Mouse (Mus musculus) midbrain, embryonic 12.5 days (tissue): ENCODE results near the gene Incenp. TPM values are rescaled to one million over a fixed set of nuclear protein-coding genes. Genes with fewer than 3 reads are reported as not detected.
"Not testable (repeated sequence)": the region's sequence is repeated elsewhere in the genome, so short reads cannot be mapped to it uniquely, and the experiment has no call there.

Experiments
- ATAC-seq: fragments of 200-750 bp; cut with Nextera tagmentation; 2 replicates; pipeline ENCODE4 v1.8.0; 2017; ENCODE audit warnings: low read depth, moderate TSS enrichment, moderate library complexity; ENCODE audit not compliant: low FRiP score
- H3K27ac ChIP-seq: fragments of 300-500 bp; sonication (generic); replicated peaks from 2 replicates; pipeline ENCODE4 v1.5.1; 2016; ENCODE audit warnings: mild to moderate bottlenecking
- H3K27me3 ChIP-seq: fragments of 300-500 bp; sonication (generic); 2 replicates; pipeline ENCODE4 v1.6.1; 2016; ENCODE audit warnings: mild to moderate bottlenecking
- H3K36me3 ChIP-seq: fragments of 300-500 bp; sonication (generic); 2 replicates; pipeline ENCODE4 v1.6.1; 2016
- H3K4me1 ChIP-seq: fragments of 300-500 bp; sonication (generic); 2 replicates; pipeline ENCODE4 v1.6.1; 2016
- H3K4me2 ChIP-seq: fragments of 300-500 bp; sonication (generic); replicated peaks from 2 replicates; pipeline ENCODE4 v1.6.1; 2016; ENCODE audit warnings: mild to moderate bottlenecking, moderate library complexity
- H3K4me3 ChIP-seq: fragments of 300-500 bp; sonication (generic); 2 replicates; pipeline ENCODE4 v1.5.1; 2016; ENCODE audit warnings: mild to moderate bottlenecking
- H3K9ac ChIP-seq: fragments of 300-500 bp; sonication (generic); replicated peaks from 2 replicates; pipeline ENCODE4 v1.6.1; 2016; ENCODE audit warnings: mild to moderate bottlenecking, moderate library complexity
- H3K9me3 ChIP-seq: fragments of 300-500 bp; sonication (generic); 2 replicates; pipeline ENCODE4 v1.6.1; 2016; ENCODE audit warnings: mild to moderate bottlenecking
- WGBS: fragments of 180-500 bp; shearing (Covaris S2); methylation state at CpG from one replicate; pipeline ENCODE4 v1.1.7; 2016; 5-methylcytosine and 5-hydroxymethylcytosine counted together
- polyA plus RNA-seq: library from polyadenylated mRNA; unstranded; fragments of >200 nt; fragmentation: Nextera tagmentation; extraction: Ambion mirVana; gene quantifications from 2 replicates; pipeline ENCODE4 v1.2.1, GENCODE M21; 2016

Incenp gene
- polyA plus RNA-seq, 1 experiment from 2014 or later, result 118 TPM

DNA sequence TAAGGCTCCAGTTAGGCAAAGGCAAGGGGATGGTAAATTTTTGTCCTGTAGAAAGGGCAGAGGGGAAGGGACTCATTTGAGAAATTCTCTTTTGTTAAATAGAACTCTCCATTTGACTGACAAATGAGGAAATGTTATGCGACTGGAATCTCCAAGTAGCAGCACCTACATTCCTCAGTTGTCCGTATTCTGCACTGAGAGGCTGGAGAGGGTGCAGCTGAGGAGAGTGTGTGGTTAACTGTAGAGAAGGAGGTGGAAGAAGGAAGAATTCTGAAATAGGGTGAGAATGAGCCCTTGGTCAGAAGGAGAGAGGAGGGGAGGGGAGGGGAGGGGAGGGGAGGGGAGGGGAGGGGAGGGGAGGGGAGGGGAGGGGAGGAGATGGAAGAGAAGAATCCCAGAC, 34.6 kb upstream of the Incenp start:
- Histone ChIP-seq H3K4me1 (no peaks in the 10 kb centered on the region), H3K9me3 (no peaks in the 10 kb centered on the region), H3K4me3 (no peak overlapping the region), H3K36me3 (no peaks in the 10 kb centered on the region), H3K4me2 (no peak overlapping the region), H3K27me3 (no peaks in the 10 kb centered on the region), H3K27ac (no peak overlapping the region), H3K9ac (no peak overlapping the region)
- ATAC-seq, result no peak
- 78% methylated on average over 2 of the region's 2 CpGs for WGBS

- 88% methylated on average over 2 of the region's 2 CpGs for WGBS
- not testable (repeated sequence) for H3K4me3 ChIP-seq, H3K27ac ChIP-seq, H3K4me1 ChIP-seq, H3K9ac ChIP-seq, H3K27me3 ChIP-seq, H3K4me2 ChIP-seq, H3K36me3 ChIP-seq, ATAC-seq, H3K9me3 ChIP-seq
These were observed 31.8 kb upstream of the Incenp start for GRCm38 (mm10) chr19:9931167-9931607.

DNA sequence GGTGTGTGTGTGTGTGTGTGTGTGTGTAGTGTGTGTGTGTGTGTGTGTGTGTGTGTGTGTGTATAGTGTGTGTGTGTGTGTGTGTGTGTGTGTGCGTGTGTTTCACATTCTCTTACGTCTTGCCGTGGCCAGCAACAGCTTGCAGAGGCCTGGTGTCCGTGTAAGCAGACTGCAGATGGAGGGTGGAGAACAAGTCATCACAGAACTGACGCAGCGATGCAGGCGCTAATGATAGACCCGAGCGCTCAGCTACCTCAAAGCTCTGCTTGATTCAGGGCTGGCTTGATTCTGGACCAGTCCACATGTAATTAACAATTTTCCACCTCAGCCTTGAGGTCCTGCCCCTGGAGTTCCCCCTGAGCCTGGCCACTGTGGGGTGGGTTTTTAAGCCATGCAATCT, 28.7 kb upstream of the Incenp start:
- H3K4me2 ChIP-seq, result no peak overlapping the region
- H3K27ac ChIP-seq, result no peak overlapping the region
- no peak overlapping the region for H3K9ac ChIP-seq
- no peak overlapping the region for H3K4me3 ChIP-seq
- WGBS, result 87% methylated on average over 9 of the region's 9 CpGs
- ATAC-seq, result no peak
- no peaks in the 10 kb centered on the region for H3K36me3 ChIP-seq
- peaks cover 7% of the 10 kb centered on the region; the same call in 1 of the 2 replicates for H3K4me1 ChIP-seq
- no peaks in the 10 kb centered on the region for H3K9me3 ChIP-seq
- no peaks in the 10 kb centered on the region for H3K27me3 ChIP-seq

DNA sequence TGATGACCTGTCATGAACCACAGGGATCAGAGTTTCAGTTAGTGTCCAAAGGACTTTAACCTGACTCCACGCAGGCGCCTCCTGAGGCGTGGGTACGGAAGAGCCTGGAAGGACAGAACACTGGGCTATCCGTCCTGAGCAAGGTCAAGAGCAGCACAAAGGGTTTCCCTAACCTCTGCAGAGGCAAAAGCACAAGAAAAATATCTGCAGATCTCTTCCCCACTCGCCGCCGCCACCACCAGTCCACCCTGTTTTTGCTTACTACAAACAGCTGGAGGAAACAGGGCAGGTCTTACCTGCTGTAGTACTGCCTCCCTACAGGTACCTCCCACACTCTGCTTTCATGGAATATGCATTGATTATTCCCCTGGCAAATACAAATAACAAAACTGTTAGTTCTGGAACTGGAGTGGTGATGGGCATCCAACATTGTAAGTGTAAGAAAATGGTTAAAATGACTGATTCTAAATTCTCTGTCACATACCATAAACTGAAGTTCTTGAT, 25.5 kb upstream of the Incenp start:
- H3K27me3 ChIP-seq, result no peaks in the 10 kb centered on the region
- ATAC-seq, result no peak
- no peak overlapping the region for H3K27ac ChIP-seq
- no peak overlapping the region for H3K9ac ChIP-seq
- no peak overlapping the region for H3K4me2 ChIP-seq
- H3K36me3 ChIP-seq, result no peaks in the 10 kb centered on the region
- H3K4me1 ChIP-seq, result peaks cover 18% of the 10 kb centered on the region
- WGBS, result 76% methylated on average over 8 of the region's 8 CpGs
- no peaks in the 10 kb centered on the region for H3K9me3 ChIP-seq
- H3K4me3 ChIP-seq, result no peak overlapping the region

DNA sequence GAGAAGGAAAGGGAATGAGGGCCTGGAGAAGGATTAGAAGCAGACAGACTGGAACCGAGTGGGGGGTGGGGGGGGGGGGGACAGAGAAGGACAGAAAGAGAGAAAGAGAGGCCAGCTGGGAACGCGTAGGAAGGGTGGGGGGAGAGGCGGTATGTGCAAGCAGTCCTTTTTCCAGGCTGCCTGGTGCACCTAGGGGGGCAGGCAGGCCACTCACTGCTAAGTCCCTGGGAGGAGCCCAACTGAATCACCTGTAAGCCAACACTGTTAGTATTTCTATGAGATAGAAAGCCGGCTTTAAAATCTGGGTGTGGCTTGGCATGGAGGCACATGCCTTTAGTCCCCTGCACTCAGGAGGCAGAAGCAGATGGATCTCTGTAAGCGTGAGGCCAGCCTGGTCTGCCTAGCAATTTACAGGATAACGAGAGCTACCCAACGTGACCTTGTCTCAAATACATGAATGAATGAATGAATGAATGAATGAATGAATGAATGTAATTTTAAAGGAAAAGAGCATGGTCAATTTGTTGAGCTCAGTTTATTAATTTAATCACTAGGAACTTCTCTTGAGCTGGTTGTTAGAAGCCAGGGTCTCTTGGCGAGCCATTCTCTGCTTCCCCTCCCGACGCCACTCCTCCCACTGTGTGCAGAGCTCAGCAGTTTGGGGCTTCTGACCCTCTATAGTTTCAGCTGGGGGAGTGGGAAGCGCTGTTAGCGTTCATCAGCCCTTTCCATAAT, 24.9 kb upstream of the Incenp start:
- H3K4me1 ChIP-seq, result peaks cover 18% of the 10 kb centered on the region
- H3K4me3 ChIP-seq, result no peak overlapping the region
- no peak overlapping the region for H3K9ac ChIP-seq
- no peaks in the 10 kb centered on the region for H3K9me3 ChIP-seq
- 64% methylated on average over 13 of the region's 13 CpGs for WGBS
- no peaks in the 10 kb centered on the region for H3K36me3 ChIP-seq
- no peaks in the 10 kb centered on the region for H3K27me3 ChIP-seq
- ATAC-seq, result no peak
- no peak overlapping the region for H3K27ac ChIP-seq
- no peak overlapping the region for H3K4me2 ChIP-seq

GRCm38 (mm10) chr19:9923048-9923447, 23.7 kb upstream of the Incenp start:
- Histone ChIP-seq H3K9ac (no peak overlapping the region), H3K9me3 (no peaks in the 10 kb centered on the region), H3K4me2 (no peak overlapping the region), H3K27me3 (no peaks in the 10 kb centered on the region), H3K4me3 (no peak overlapping the region), H3K36me3 (no peaks in the 10 kb centered on the region), H3K27ac (no peak overlapping the region), H3K4me1 (peaks cover 18% of the 10 kb centered on the region)
- no peak for ATAC-seq

GRCm38 (mm10) chr19:9922228-9922627, 22.9 kb upstream of the Incenp start:
- Histone ChIP-seq H3K9me3 (no peaks in the 10 kb centered on the region), H3K27ac (no peak overlapping the region)
- 0 out of 2 replicates have a peak, but pooled peaks have one; percentile 41 for ATAC-seq

DNA sequence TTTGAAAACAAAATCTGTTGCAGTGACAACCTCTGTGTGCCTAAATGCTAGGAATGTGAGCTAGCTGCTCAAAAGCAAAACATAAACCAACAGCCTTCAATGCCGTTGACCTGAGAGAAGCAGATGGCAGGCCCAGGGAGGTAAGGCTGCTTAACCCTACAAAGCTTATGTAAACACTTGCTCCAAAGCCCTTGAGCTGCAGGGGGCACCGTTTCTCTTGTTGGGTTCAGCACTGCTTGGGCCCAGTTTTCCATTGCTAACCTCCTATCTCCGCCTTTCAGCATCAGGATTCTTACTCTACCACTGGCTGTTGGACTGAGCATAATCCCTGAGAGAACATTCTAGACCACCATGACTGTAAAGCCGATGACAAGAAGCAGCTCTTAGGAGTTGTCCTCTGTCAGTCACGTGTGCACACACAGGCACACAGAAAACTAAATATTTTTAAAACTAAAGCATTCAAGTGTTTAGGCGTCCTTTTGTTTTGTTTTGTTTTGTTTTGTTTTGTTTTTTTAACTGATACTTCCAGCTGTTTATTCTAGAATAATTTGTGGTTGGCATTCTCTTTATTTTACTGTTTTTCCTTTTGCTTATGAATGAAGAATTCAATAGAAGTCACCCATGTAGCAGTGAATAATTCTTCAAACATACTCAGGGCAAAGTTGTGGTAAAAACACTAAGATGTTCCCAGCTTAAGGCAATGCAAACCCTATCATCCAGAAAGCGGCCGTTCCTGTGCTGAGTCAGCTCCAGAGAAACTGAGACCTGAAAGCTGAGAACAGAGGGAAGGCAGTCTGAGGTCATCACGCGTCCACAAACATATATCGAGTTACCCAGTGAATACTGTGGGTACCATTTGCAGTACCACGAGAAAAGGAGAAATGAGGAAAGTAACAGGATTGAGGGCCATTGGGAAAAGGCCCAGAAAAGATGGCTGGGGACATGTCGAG, 21.8 kb upstream of the Incenp start:
- Histone ChIP-seq H3K27ac (no peak overlapping the region), H3K4me2 (no peak overlapping the region), H3K27me3 (no peaks in the 10 kb centered on the region), H3K36me3 (no peaks in the 10 kb centered on the region), H3K9ac (no peak overlapping the region), H3K9me3 (no peaks in the 10 kb centered on the region), H3K4me3 (no peak overlapping the region), H3K4me1 (peaks cover 18% of the 10 kb centered on the region)
- WGBS, result 59% methylated on average over 13 of the region's 13 CpGs
- no peak for ATAC-seq

More at GRCm38 (mm10) chr19:9922228-9922627, 22.9 kb upstream of the Incenp start:
- Histone ChIP-seq H3K4me3 (no peak overlapping the region), H3K27me3 (no peaks in the 10 kb centered on the region), H3K9ac (no peak overlapping the region), H3K36me3 (no peaks in the 10 kb centered on the region), H3K4me2 (no peak overlapping the region), H3K4me1 (peaks cover 18% of the 10 kb centered on the region)
- 18% methylated on average over 2 of the region's 2 CpGs for WGBS

DNA sequence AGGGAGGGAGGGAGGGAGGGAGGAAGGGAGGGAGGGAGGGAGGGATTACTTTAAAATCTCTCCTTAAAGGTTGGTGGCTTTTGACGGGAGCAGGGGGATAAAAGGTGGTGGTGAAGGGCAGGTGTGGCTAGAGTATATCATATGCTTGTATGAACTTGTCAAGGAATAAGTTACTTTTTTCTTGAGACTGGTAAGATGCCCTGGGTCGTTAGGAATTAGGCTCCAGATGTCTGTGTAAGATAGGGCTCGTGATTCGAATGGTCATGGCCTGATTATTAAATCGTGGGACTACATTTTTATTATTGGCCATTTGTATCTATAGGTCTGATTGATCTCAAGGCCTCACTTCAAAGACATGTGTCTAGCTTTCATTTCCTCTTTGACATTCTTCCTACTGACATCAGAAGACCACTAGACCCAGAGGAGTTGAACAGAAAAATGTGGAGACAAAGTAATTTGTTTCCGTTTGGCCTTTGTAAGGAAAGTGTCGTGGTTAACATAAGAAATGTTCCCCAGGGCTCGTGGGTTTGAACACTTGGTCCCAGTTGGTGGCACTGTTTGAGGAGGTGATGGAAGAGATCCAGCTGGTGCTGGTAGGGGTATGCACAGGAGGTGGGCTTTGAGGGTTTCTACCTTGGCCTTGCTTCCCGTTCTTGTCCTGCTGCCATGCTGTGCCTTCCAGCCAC, 19.0 kb upstream of the Incenp start:
- 64% methylated on average over 9 of the region's 9 CpGs for WGBS
- Histone ChIP-seq H3K4me2 (no peak overlapping the region), H3K27me3 (no peaks in the 10 kb centered on the region)

DNA sequence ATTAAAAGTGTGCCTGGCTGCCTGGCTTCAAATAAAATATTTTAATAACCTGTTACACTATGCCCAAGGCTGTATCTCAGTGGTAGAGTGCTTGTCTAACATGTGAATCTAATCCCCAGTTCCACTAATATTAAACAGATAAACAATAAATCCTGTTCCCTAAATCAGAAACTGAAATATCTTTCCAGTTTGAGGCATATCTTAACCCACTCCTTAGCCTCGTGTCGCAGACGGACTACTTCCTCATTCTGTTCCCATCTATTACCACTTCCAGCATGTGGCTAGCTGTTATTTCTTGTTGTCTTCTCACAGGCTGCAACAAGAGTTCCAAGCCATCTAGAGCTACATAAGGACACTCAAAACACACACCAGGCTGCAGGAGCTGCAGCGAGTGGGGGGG, 18.4 kb upstream of the Incenp start:
- Histone ChIP-seq H3K4me1 (peaks cover 8% of the 10 kb centered on the region; the same call in 1 of the 2 replicates), H3K4me2 (no peak overlapping the region), H3K9ac (no peak overlapping the region), H3K36me3 (no peaks in the 10 kb centered on the region), H3K4me3 (no peak overlapping the region), H3K27ac (no peak overlapping the region), H3K9me3 (no peaks in the 10 kb centered on the region), H3K27me3 (no peaks in the 10 kb centered on the region)
- ATAC-seq, result no peak
- 81% methylated on average over 3 of the region's 4 CpGs for WGBS

More for the DNA sequence above, 19.0 kb upstream of the Incenp start:
- ATAC-seq, result no peak
- Histone ChIP-seq H3K4me3 (no peak overlapping the region), H3K9ac (no peak overlapping the region), H3K9me3 (no peaks in the 10 kb centered on the region), H3K27ac (no peak overlapping the region), H3K36me3 (no peaks in the 10 kb centered on the region), H3K4me1 (peaks cover 13% of the 10 kb centered on the region)

DNA sequence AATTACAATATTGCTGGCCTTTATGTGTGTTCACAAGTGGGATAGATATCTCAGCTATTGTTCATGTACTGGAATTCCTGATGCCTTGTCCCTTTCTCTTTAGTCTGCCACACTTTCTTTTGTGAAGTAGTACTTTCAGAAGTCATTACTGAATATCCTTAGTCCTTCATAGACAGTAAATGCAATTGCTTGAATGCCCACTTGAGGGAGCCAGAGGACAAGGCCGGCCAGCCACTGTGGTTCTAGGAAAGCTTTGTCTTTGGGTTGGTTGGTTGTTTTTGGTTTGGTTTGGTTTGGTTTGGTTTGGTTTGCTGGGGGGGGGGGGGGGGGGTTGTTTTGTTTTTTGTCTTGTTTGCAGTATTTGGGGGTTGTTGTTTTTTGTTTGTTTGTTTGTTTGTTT, 16.6 kb upstream of the Incenp start:
- Histone ChIP-seq H3K27ac (no peak overlapping the region), H3K36me3 (no peaks in the 10 kb centered on the region), H3K4me3 (no peak overlapping the region), H3K9ac (no peak overlapping the region), H3K27me3 (no peaks in the 10 kb centered on the region), H3K4me1 (no peaks in the 10 kb centered on the region), H3K9me3 (no peaks in the 10 kb centered on the region), H3K4me2 (no peak overlapping the region)
- 0% methylated on average over 1 of the region's 1 CpGs for WGBS
- peak; percentile 38; the same call in 1 of the 2 replicates for ATAC-seq
